Mouse (Mus musculus): ENCODE data around the gene Zfp846. TPM values are rescaled to one million over a fixed set of nuclear protein-coding genes. Genes with fewer than 3 reads are reported as not detected.

Zfp846 gene
- polyA plus RNA-seq, 1 experiment = 15.2 TPM

DNA sequence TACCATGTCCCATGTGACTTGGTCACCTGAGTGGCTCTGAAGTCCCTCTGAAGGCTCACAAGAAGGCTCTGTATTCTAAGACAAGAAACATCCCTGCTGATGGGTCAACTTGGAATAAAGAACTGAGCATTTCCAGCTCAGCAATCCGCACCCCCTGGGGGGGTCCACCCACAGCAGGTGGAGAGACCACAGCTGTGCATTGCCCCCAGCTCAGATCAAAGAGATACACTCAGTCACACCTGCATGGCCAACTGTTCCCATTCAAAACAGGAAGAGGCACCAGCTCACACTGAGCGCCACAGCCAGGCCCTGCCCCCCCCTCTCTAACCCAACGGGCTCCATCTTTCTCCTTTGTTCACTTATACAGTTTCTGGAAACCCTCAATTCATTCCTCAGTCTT is 55.2 kb downstream of the Zfp846 start:
- DNase-seq (ENCODE audit: extremely low spot score in 1 of 2, low spot score in 1 of 2) = no peak

DNA sequence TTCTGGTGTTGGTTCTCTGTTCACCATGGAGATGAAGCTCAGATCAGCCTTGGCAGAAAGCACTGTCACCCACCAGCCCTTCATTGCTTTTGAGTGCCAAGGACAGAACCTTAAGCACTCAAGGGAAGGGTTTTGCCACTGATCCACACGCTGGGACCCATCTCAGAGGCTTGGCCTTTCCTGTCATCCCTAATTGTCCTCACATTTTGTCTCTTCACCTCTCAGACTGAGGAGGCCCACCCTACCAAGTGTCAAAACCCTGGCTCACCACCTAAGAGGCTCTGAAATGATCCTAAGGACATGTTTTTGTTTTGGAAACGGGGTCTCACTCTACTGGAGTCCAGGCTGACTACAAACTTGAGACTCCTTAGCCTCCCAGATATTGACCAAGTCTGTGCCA is 55.7 kb downstream of the Zfp846 start:
- DNase-seq (ENCODE audit: extremely low spot score in 1 of 2, low spot score in 1 of 2) = no peak

DNA sequence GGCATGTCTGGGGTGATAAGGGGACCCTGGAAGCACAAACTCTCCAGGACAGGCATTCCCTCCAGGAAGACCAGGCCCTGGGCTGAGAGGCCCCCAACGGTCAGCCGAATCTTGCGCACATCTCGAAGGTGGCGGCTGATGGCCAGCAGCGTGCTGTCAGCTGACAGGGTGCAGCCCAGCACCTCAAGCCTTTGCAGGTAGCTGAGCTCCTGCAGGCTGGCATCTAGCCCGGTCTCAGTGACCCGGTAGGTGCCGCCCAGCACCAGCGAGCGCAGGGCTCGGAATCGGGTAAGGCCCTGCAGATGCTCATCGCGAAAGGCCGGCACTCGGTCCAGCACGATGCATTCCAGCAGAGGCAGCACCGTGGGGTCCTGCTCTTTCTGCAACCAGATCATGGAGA is 57.5 kb downstream of the Zfp846 start:
- no peak for DNase-seq (ENCODE audit: extremely low spot score in 1 of 2, low spot score in 1 of 2)

DNA sequence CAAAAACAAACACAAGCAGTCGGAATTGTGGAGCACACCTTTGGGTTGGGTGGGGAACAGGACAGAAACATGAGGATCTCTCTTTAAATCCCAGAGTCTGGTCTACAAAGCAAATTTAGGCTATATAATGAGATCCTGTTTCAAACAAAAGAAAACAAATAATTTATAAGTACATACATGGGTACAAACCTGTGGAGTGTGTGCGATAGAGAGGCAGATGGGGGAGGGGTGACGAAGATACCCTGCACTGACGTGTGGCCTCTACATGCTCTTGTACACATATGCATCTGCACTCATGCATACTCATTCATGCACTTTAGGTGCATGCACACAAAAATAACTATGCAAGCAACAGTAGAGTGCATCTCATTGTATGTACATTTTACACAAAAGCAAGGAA is 58.4 kb downstream of the Zfp846 start:
- DNase-seq (ENCODE audit: extremely low spot score in 1 of 2, low spot score in 1 of 2) = no peak

DNA sequence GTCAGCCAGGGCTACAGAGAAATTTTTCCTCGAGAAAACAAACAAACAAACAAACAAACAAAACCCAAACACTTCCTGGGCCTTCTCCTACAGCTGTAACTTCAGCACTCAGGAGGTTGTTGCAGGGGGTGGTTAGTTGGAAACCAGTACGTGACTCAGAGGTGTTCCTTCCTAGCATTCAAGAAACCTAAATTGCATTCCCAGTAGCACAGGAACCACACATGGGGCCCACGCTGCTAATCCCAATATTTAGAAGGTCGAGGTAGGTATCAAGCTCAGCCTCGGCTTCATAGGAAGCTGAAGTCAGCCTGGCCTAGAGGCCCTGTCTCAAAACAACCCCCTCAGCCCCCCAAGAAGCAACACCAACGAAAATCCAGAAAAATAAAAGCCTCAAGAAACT is 60.4 kb downstream of the Zfp846 start:
- no peak for DNase-seq (ENCODE audit: extremely low spot score in 1 of 2, low spot score in 1 of 2)

DNA sequence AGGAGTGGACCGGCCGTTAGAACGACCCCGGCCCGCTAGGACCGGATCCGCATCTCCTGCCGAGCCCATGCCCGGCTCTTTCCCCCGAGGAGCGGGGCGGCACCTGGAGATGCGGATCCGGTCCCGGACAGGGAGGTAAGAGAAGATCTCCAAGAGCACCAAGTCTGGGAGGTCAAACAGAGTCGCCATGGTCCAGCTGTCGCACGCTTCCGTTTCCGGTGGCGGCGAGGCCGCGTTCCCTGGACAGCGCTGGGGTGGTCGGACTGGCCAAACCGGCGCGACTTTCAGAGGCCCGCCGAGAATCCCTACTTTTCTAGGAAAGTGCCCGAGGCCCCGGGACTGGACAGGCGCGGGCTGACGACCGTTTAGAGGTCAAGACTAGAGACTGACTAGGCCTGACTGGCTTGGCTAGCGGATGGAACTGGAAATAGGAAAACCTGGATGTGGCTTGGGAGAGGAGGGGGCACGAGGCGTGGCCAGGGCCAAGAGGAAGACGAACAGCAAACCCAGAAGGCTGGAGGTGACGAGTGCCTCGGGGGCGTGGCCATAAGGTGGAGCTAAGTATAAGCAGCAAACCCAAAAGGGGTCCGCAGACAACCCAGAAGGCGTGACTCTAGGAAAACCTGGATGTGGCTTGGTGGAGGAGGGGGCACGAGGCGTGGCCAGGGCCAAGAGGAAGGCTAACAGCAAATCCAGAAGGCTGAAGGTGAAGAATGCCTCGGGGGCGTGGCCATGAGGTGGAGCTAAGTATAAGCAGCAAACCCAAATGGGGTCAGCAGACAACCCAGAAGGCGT is 61.2 kb downstream of the Zfp846 start, which contains the start of gene Ubl5:
Ubl5 (plus strand) TSS at position 778 of the 795 bp plus-strand sequence.
- peak in 1 of 2 experiments; percentile 45 for DNase-seq (ENCODE audit: extremely low spot score in 1 of 2, low spot score in 1 of 2)

DNA sequence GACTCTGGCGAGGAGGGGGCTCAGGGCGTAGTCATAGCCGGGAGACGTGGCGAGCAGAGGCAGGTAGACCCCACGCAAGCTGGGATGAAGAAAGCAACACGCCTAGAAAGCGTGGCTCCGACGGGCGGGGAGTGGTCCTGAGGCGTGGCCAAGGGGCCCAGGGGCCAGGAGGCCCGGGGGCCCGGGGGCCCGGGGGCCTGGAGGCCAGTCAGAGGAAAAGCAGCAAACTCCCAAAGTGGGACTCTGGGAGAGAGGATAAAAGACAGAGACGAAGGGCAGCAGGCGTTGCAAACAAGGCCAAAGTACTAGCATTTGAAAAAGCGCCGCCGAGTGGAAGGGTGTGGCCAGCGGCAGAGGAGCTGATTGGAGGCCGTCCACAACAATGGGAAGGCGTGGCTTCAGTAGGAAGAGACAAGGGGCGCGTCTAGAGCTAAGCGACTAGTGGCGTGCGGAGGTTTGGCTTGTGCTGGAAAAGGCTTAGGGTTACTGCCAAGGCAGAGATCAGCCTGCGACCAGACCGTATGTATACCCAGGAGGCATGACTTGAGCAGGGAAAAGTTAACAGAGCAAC is 61.9 kb downstream of the Zfp846 start:
- peak; percentile 61 to 75 for DNase-seq (ENCODE audit: extremely low spot score in 1 of 2, low spot score in 1 of 2)

DNA sequence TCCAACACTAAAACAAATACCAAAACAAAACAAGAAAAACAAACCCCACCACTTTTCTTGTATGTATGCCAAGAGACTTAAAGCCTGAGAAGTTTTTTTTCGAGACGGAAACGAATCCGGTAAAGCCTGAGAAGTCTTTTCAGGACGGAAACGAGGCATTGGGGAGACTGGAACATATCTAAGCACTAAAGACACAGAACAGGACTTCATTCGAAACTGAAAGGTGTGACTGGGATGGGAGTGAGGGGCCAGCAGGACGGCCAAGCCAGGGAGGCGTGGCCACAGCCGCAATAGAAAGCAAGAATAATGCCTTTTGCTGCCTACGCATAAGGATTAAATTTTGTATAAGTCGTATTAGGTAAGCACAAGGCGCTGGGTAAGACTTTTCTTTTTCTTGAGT is 62.7 kb downstream of the Zfp846 start:
- no peak for DNase-seq (ENCODE audit: extremely low spot score in 1 of 2, low spot score in 1 of 2)

DNA sequence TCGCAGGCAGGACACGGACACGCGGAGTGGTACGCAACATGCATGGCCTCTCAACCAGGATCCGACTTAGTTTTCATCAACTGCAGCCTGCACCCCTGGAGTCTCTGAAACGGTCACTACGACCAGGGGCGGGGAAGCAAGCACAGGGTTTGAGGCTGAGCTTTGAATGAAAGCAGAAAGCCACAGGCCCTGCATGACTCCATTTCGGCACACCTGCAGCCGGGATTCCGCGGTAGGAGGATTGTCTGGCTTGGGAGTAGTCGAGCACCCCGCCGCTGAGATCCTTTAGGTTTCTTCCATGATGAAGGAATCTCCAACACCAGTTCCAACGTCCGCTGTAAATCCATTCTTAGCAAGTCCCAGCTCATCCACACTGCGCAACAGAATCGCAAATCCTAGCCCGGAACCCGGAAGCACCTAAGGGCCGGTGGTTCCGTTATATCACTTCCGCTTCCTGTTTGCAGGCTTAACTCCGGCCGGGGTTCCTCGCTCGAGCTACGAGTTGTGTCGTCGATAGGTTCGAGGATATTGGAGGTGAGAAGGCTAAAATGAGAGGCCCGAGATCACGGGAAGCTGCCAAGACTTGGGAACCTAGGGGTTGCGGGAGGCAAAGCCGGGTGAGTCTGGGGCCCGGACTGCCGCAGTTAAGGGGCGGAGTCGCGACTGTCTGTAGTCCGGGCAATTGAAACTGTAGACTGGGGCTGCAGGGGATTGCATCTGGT is 63.4 kb downstream of the Zfp846 start, which contains the start of gene Fbxl12:
Fbxl12 (minus strand) TSS at position 408 of the 722 bp plus-strand sequence.
- peak; percentile 63 to 86 for DNase-seq (ENCODE audit: extremely low spot score in 1 of 2, low spot score in 1 of 2)

DNA sequence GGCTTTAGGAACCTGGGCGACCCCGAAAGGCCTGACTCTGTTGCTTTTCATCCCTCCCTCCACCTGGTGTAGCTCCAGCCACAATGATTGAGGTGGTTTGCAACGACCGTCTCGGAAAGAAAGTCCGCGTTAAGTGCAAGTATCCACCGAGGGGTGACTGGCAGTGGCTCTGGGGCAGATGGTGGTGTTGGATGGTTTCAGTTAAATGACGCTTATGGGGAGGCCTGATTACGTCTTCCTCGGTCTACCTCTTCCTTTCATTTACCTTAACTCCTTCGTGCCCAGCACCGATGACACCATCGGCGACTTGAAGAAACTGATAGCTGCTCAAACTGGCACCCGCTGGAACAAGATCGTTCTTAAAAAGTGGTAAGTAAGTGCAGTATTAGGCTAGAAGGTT is 64.0 kb downstream of the Zfp846 start:
- peak in 1 of 2 experiments; percentile 45 for DNase-seq (ENCODE audit: extremely low spot score in 1 of 2, low spot score in 1 of 2)

DNA sequence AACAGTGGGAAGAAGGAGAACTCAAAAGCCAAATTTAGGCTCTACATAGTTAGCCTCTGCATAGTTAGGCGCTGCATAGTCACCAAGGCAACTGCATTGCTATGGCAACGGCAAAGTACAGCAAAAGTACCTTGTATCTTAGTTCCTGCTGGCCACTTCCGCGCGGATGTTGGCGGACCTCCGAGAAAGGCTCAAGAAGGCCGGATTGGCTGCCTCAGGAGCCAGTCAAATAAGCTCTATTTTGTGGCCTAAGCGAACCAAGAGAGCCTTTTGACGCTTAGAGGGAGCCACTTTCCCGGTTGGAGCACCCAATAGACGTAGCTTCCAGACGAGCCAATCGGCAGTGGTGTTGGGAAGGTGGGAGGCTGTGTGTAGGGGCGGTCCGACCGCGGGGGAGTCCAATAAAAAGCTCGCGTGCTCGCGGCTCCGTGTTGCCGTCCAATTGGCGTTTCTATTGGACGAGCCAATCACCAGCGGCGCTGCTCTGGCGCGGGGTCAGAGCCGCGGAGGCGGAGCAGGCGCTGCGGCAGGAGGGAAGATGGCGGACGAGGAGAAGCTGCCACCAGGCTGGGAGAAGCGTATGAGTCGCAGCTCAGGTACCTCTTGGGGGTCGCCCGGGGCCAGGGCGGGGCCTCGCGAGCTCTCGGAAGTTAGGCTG is 70.6 kb downstream of the Zfp846 start, which contains the start of gene Pin1:
Pin1 (plus strand) TSS at position 494 of the 658 bp plus-strand sequence.
- peak; percentile 99 to 100 for DNase-seq (ENCODE audit: extremely low spot score in 1 of 2, low spot score in 1 of 2)

DNA sequence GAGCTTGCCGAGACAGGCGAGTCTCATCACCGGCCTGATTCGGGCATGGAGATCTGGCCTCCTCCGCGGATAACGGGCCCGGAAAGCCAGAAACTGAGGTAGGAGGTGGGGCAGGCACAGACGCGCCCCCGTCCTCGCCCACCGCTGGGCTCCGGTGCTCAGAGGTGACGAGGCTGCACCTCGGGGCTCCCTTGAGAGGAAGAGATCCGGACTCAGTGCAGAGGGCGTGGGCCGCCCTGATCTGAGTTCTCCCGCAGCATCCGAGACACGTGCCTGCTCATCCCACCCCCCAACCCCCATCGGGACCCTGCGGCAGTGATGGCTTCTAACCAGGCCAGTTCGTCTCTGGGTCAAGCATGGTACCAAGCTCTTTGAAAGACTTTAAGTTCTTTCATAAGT is 71.2 kb downstream of the Zfp846 start:
- DNase-seq (ENCODE audit: extremely low spot score in 1 of 2, low spot score in 1 of 2) = no peak

DNA sequence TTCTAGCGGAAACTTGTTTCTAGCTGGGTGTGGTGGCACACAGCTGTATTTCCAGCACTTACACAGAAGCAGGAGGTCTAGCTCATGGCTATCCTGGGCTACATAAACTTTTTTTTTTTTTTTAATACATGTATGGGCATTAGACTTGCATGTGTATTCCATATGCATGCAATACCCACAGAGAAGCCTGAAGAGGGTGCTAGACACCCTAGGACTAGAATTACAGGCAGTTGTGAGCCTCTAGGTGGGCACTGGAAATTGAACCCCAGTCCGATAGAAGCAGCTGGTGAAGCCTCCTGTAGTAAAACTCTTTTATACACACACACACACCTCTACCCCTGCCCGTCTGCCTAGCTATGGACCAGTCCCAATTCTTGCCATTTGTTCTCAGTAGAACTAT is 72.8 kb downstream of the Zfp846 start:
- no peak for DNase-seq (ENCODE audit: extremely low spot score in 1 of 2, low spot score in 1 of 2)

Other genes starting within 250 kb of the Zfp846 start
- gene Olfr18, start 245.2 kb upstream of the Zfp846 start, polyA plus RNA-seq (2012; rRNA removed) = 0.12 and 0.19 TPM in 2 replicates
- 20.2 and 20.9 TPM in 2 replicates for gene Zfp560, start 196.1 kb upstream of the Zfp846 start, polyA plus RNA-seq (2012; rRNA removed)
- 9.2 and 10.7 TPM in 2 replicates for gene Zfp26, start 121.1 kb upstream of the Zfp846 start, polyA plus RNA-seq (2012; rRNA removed)
- 17.3 and 20.1 TPM in 2 replicates for gene Zfp426, start 88.5 kb upstream of the Zfp846 start, polyA plus RNA-seq (2012; rRNA removed)
- 21.9 and 22.1 TPM in 2 replicates for gene Zfp266, start 59.9 kb upstream of the Zfp846 start, polyA plus RNA-seq (2012; rRNA removed)
- 497 and 499 TPM in 2 replicates for gene Ubl5, start 61.6 kb downstream of the Zfp846 start, polyA plus RNA-seq (2012; rRNA removed)
- 29.3 and 29.9 TPM in 2 replicates for gene Fbxl12, start 63.5 kb downstream of the Zfp846 start, polyA plus RNA-seq (2012; rRNA removed)
- gene Pin1, start 70.8 kb downstream of the Zfp846 start, polyA plus RNA-seq (2012; rRNA removed) = 38.9 and 42.4 TPM in 2 replicates
- gene Olfm2, start 165.1 kb downstream of the Zfp846 start, polyA plus RNA-seq (2012; rRNA removed) = 126 and 152 TPM in 2 replicates
- gene Col5a3, start 233.8 kb downstream of the Zfp846 start, polyA plus RNA-seq (2012; rRNA removed) = 1.7 and 2.5 TPM in 2 replicates
- not detected in 2 replicates for gene Rdh8, start 237.2 kb downstream of the Zfp846 start, polyA plus RNA-seq (2012; rRNA removed)

Measured in frontal cortex, adult 2 months (tissue).